Comparison of ENCODE assay signal across 27 mouse cellular contexts in the genomic region with DNA sequence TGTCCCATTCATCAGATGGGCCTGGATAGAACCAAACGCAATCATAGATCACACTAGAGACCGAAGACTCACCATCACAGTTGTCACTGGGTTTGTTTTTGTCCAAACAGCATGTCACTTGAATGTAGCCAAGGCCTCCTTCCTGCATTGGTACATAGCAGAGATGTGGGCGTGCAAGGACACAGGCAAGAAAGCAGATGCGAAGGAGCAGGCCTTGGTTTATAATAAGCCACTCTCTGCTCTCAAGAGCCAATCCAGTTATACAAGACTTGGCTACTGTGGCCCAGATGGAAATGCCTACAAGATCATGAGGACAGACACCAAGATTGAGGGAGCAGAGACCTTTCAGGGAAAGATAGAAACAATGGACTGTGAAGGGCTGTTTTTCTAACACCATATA.
DNase-seq lines count a peak whose midpoint lies in the region; ATAC-seq and TF ChIP-seq lines count a peak whose summit lies in the region.
"Had no signal": no experiment of that assay in that cellular context is flagged by ENCODE, and none has a peak within 500 bp of the region (broad histone marks: within the 10 kb centered on the region; RNA-seq: fewer than 3 reads in every experiment).

No protein-coding gene starts in this region.

- intact Hi-C loops in left cerebral cortex, adult 2 months (cut with DNase I): no loop called here

- H3K4me3 ChIP-seq in left cerebral cortex, adult 2 months: no peak overlapping the region
- H3K4me3 ChIP-seq: embryonic facial prominence, embryonic 13.5 days; embryonic facial prominence, embryonic 15.5 days; erythroblast, embryonic 14.5 days; forebrain, embryonic 10.5 days; forebrain, embryonic 12.5 days had no signal

- peak overlapping the region; percentile 47; the same call in 1 of the 2 replicates for H3K27ac ChIP-seq in left cerebral cortex, adult 2 months
- H3K27ac ChIP-seq: embryonic facial prominence, embryonic 13.5 days; embryonic facial prominence, embryonic 15.5 days; forebrain, embryonic 10.5 days; forebrain, embryonic 12.5 days had no signal

- ATAC-seq in frontal cortex, adult (ENCODE audit: low TSS enrichment): peak; percentile 66
- ATAC-seq: activated CD4-positive, CD25-positive, alpha-beta regulatory T cell, adult 4 months; CD4-positive, CD25-positive, alpha-beta regulatory T cell, adult 4 months; forebrain, embryonic 14.5 days; forebrain, embryonic 16.5 days; Patski had no signal

- TF ChIP-seq CTCF in left cerebral cortex, adult 2 months (IDR thresholded peaks at IDR 0.05): no peak

- no peak for DNase-seq in frontal cortex, postnatal 25 days (ENCODE audit: low spot score in 2 of 2)
- no peak for DNase-seq in left cerebral cortex, adult 2 months (ENCODE audit: extremely low spot score in 1 of 2, low spot score in 2 of 2)
- DNase-seq in left cerebral cortex, adult 11 months (ENCODE audit: low spot score): no peak
- DNase-seq in right cerebral cortex, postnatal 25 days: peak; percentile 4
- DNase-seq in right cerebral cortex, postnatal 4 days: no peak
- DNase-seq: adrenal gland, adult 8-10 months; adrenal gland, postnatal 14 days; adrenal gland, postnatal 36 days; B cell, adult 2 months; cerebellum, adult 11 months; cerebellum, adult 18-20 months; cerebellum, adult 8-10 months; cerebellum, adult 9-11 months; cerebellum, postnatal 14 days; cerebellum, postnatal 36 days; embryo, embryonic 11 days had no signal
